Mouse (Mus musculus) neural tube, embryonic 13.5 days (tissue): Measurements from ENCODE around the gene Hoga1. TPM values are rescaled to one million over a fixed set of nuclear protein-coding genes. Genes with fewer than 3 reads are reported as not detected.

Source experiments
- ATAC-seq: fragments of 200-750 bp; cut with Nextera tagmentation; 2 replicates; pipeline ENCODE4 v1.8.0; 2017; ENCODE audit warnings: low read depth, mild to moderate bottlenecking, moderate TSS enrichment, moderate library complexity
- H3K27ac ChIP-seq: fragments of 300-500 bp; sonication (generic); replicated peaks from 2 replicates; pipeline ENCODE4 v1.5.1; 2015; ENCODE audit warnings: moderate library complexity, mild to moderate bottlenecking, inconsistent platforms
- H3K27me3 ChIP-seq: fragments of 300-500 bp; sonication (generic); 2 replicates; pipeline ENCODE4 v1.6.1; 2015; ENCODE audit warnings: mild to moderate bottlenecking, inconsistent platforms
- H3K36me3 ChIP-seq: fragments of 300-500 bp; sonication (generic); 2 replicates; pipeline ENCODE4 v1.6.1; 2015; ENCODE audit warnings: mild to moderate bottlenecking, inconsistent platforms
- H3K4me1 ChIP-seq: fragments of 300-500 bp; sonication (generic); replicated peaks from 2 replicates; pipeline ENCODE4 v1.6.1; 2015; ENCODE audit warnings: inconsistent platforms
- H3K4me2 ChIP-seq: fragments of 300-500 bp; sonication (generic); 2 replicates; pipeline ENCODE4 v1.6.1; 2015; ENCODE audit warnings: inconsistent platforms, mild to moderate bottlenecking, moderate library complexity
- H3K4me3 ChIP-seq: fragments of 300-500 bp; sonication (generic); 2 replicates; pipeline ENCODE4 v1.5.1; 2015; ENCODE audit warnings: mild to moderate bottlenecking, inconsistent platforms
- H3K9ac ChIP-seq: fragments of 300-500 bp; sonication (generic); 2 replicates; pipeline ENCODE4 v1.6.1; 2015; ENCODE audit warnings: moderate library complexity, mild to moderate bottlenecking, inconsistent platforms
- H3K9me3 ChIP-seq: fragments of 300-500 bp; sonication (generic); 2 replicates; pipeline ENCODE4 v1.6.1; 2016; ENCODE audit warnings: inconsistent platforms
- WGBS: fragments of 180-500 bp; shearing (Covaris S2); methylation state at CpG from one replicate; pipeline ENCODE4 v1.1.7; 2015; 5-methylcytosine and 5-hydroxymethylcytosine counted together
- polyA plus RNA-seq: library from polyadenylated mRNA; unstranded; fragments of >200 nt; fragmentation: Nextera tagmentation; extraction: Ambion mirVana; gene quantifications from 2 replicates; pipeline ENCODE4 v1.2.1, GENCODE M21; 2015

Gene Hoga1
- polyA plus RNA-seq, 1 experiment from 2014 or later, result 0.93 TPM

DNA sequence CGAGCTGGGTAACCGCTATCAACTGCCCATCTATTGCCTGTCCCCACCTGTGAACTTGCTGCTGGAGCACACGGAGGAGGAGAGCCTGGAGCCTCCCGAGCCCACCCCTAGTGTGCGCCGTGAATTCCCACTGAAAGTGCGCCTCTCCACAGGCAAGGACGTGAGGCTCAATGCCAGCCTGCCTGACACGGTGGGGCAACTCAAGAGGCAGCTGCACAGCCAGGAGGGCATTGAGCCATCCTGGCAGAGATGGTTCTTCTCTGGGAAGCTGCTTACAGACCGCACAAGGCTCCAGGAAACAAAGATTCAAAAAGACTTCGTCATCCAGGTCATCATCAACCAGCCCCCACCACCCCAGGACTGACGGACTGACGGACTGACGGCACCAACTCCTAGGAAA, 11.8 kb upstream of the Hoga1 start:
- no peak overlapping the region for H3K27ac ChIP-seq
- no peak overlapping the region for H3K4me3 ChIP-seq
- no peaks in the 10 kb centered on the region for H3K9me3 ChIP-seq
- WGBS, result 84% methylated on average over 14 of the region's 14 CpGs
- H3K4me1 ChIP-seq, result peaks cover 8% of the 10 kb centered on the region
- H3K36me3 ChIP-seq, result 0 out of 2 replicates have a peak, but pooled peaks cover 7% of the 10 kb centered on the region
- no peak for ATAC-seq
- no peak overlapping the region for H3K4me2 ChIP-seq
- H3K9ac ChIP-seq, result no peak overlapping the region
- H3K27me3 ChIP-seq, result no peaks in the 10 kb centered on the region

DNA sequence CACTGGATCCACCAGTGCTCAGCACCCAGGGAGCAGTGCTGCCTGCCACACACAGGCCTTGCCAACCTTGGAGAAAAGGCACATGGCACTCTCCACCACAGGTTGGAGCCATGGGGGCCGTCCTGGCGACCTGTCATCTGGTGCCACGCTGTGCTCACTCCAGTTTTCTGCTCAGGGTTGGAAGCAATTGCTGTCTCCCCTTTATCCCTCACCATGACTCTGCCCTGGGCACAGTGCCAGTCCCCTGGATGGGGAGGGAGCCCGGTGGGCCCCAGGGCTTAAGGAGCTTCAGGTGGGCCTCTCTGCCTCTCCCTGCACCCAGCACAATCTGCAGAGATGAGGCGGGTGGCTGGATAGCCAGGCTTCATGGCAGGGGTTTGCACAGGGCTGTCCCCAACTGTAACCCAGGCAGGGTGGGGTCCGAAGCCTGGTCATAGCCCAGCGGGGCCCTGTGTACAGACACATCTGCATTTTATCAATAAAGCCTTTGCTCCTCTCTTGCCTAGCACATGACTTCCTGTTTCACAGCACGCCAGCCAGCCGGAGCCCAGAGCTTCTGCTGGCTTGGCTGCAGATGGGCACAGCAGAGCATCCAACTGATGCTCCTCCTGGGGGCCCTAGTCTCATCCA, 11.1 kb upstream of the Hoga1 start:
- WGBS, result 72% methylated on average over 9 of the region's 9 CpGs
- H3K36me3 ChIP-seq, result 0 out of 2 replicates have a peak, but pooled peaks cover 7% of the 10 kb centered on the region
- H3K4me2 ChIP-seq, result no peak overlapping the region
- no peak overlapping the region for H3K4me3 ChIP-seq
- H3K4me1 ChIP-seq, result peaks cover 8% of the 10 kb centered on the region
- ATAC-seq, result no peak
- H3K27me3 ChIP-seq, result no peaks in the 10 kb centered on the region
- H3K9ac ChIP-seq, result no peak overlapping the region
- no peaks in the 10 kb centered on the region for H3K9me3 ChIP-seq
- no peak overlapping the region for H3K27ac ChIP-seq

GRCm38 (mm10) chr19:42034881-42035455, 10.4 kb upstream of the Hoga1 start:
- peak; percentile 29; the same call in 1 of the 2 replicates for ATAC-seq
- Histone ChIP-seq H3K36me3 (0 out of 2 replicates have a peak, but pooled peaks cover 7% of the 10 kb centered on the region), H3K27me3 (peaks cover 3% of the 10 kb centered on the region; the same call in 1 of the 2 replicates), H3K27ac (no peak overlapping the region), H3K4me1 (peaks cover 8% of the 10 kb centered on the region), H3K9ac (no peak overlapping the region), H3K4me3 (no peak overlapping the region), H3K4me2 (no peak overlapping the region), H3K9me3 (no peaks in the 10 kb centered on the region)
- 52% methylated on average over 11 of the region's 11 CpGs for WGBS

GRCm38 (mm10) chr19:42035456-42036248, 9.8 kb upstream of the Hoga1 start, which contains the start of gene Ankrd2:
Gene Ankrd2, plus strand, starts transcription at chr19:42036000.
- no peaks in the 10 kb centered on the region for H3K9me3 ChIP-seq
- H3K4me3 ChIP-seq, result no peak within 1 kb of the TSS
- H3K4me1 ChIP-seq, result peaks cover 8% of the 10 kb centered on the region
- peaks cover 7% of the 10 kb centered on the region; the same call in 1 of the 2 replicates for H3K27me3 ChIP-seq
- ATAC-seq, result peak; percentile 74
- H3K9ac ChIP-seq, result no peak within 1 kb of the TSS
- H3K27ac ChIP-seq, result no peak within 1 kb of the TSS
- H3K36me3 ChIP-seq, result 0 out of 2 replicates have a peak, but pooled peaks cover 7% of the 10 kb centered on the region
- H3K4me2 ChIP-seq, result no peak within 1 kb of the TSS
- 63% methylated on average over 19 of the region's 19 CpGs for WGBS

- H3K27ac ChIP-seq, result no peak overlapping the region
- H3K9ac ChIP-seq, result no peak overlapping the region
- no peak for ATAC-seq
- no peak overlapping the region for H3K4me3 ChIP-seq
- peaks cover 7% of the 10 kb centered on the region; the same call in 1 of the 2 replicates for H3K27me3 ChIP-seq
- H3K4me2 ChIP-seq, result no peak overlapping the region
- H3K9me3 ChIP-seq, result no peaks in the 10 kb centered on the region
- 74% methylated on average over 3 of the region's 3 CpGs for WGBS
- 0 out of 2 replicates have a peak, but pooled peaks cover 7% of the 10 kb centered on the region for H3K36me3 ChIP-seq
- peaks cover 8% of the 10 kb centered on the region for H3K4me1 ChIP-seq
Measured at GRCm38 (mm10) chr19:42036357-42036756, 9.1 kb upstream of the Hoga1 start.

DNA sequence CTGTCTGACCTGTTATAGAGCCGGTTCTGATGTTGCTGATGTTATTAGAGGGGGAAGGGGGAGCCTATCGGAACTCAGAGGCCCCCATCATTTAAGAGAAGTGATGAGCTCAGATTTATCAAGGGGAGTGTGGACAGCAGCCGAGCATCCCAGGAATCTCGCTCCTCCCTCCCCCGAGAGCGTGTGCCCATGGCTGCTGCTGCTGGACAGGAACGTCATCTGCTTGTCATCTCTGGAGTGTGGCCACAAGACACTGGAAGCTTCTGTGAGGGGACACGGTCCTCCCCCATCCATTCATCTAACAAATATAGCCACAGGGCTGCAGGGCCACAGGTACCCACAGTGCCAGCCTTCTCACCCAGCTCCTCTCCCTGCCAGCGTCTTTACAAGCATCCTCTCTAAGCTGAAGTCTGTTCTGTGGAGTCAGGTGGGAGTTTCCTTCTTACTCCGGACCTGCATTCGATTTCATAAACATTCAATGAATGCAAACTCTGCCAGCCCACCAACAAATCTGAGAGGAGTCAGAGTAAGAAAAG, 8.2 kb upstream of the Hoga1 start:
- peaks cover 8% of the 10 kb centered on the region for H3K4me1 ChIP-seq
- WGBS, result 79% methylated on average over 11 of the region's 11 CpGs
- ATAC-seq, result no peak

DNA sequence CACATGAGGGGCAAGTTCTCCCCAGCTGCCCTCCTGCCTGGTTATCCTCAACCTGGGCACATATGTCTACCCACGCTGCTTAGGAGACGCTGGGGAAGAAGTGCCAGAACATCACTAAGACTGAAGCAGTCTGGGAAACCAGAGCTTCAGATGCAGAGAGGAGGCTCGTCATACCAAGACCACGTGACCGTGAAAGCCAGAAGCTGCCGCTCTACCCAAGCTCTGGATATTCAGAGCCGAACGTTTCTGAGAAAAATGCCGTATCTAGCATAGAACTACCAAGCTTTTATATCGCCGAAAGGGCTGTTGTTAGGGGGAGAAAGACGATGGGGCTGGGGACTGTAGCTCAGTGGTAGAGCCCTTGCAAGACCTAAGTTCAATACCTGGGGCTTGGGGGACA, 7.1 kb upstream of the Hoga1 start:
- H3K4me2 ChIP-seq, result no peak overlapping the region
- 0 out of 2 replicates have a peak, but pooled peaks cover 7% of the 10 kb centered on the region for H3K36me3 ChIP-seq
- 92% methylated on average over 12 of the region's 12 CpGs for WGBS
- no peak overlapping the region for H3K4me3 ChIP-seq
- H3K9ac ChIP-seq, result no peak overlapping the region
- no peak for ATAC-seq
- H3K9me3 ChIP-seq, result no peaks in the 10 kb centered on the region
- peaks cover 8% of the 10 kb centered on the region for H3K4me1 ChIP-seq
- H3K27ac ChIP-seq, result no peak overlapping the region
- H3K27me3 ChIP-seq, result peaks cover 7% of the 10 kb centered on the region; the same call in 1 of the 2 replicates

More for the DNA sequence above, 8.2 kb upstream of the Hoga1 start:
- Histone ChIP-seq H3K36me3 (0 out of 2 replicates have a peak, but pooled peaks cover 7% of the 10 kb centered on the region), H3K4me3 (no peak overlapping the region), H3K27me3 (peaks cover 7% of the 10 kb centered on the region; the same call in 1 of the 2 replicates), H3K9me3 (no peaks in the 10 kb centered on the region), H3K9ac (no peak overlapping the region), H3K4me2 (no peak overlapping the region), H3K27ac (no peak overlapping the region)

- no peak overlapping the region for H3K27ac ChIP-seq
- no peak overlapping the region for H3K9ac ChIP-seq
- H3K9me3 ChIP-seq, result no peaks in the 10 kb centered on the region
- H3K27me3 ChIP-seq, result peaks cover 7% of the 10 kb centered on the region; the same call in 1 of the 2 replicates
- H3K36me3 ChIP-seq, result no peaks in the 10 kb centered on the region
- H3K4me3 ChIP-seq, result no peak overlapping the region
- no peak for ATAC-seq
- WGBS, result 96% methylated on average over 6 of the region's 6 CpGs
- H3K4me2 ChIP-seq, result no peak overlapping the region
- peaks cover 7% of the 10 kb centered on the region for H3K4me1 ChIP-seq
Measured at GRCm38 (mm10) chr19:42043988-42044387, 1.4 kb upstream of the Hoga1 start.

GRCm38 (mm10) chr19:42050251-42050650, 4.8 kb downstream of the Hoga1 start:
- Histone ChIP-seq H3K4me3 (no peak overlapping the region), H3K4me1 (peaks cover 7% of the 10 kb centered on the region), H3K27me3 (no peaks in the 10 kb centered on the region), H3K9ac (no peak overlapping the region), H3K9me3 (no peaks in the 10 kb centered on the region), H3K36me3 (no peaks in the 10 kb centered on the region), H3K27ac (no peak overlapping the region), H3K4me2 (no peak overlapping the region)
- ATAC-seq, result no peak
- WGBS, result 91% methylated on average over 1 of the region's 1 CpGs

DNA sequence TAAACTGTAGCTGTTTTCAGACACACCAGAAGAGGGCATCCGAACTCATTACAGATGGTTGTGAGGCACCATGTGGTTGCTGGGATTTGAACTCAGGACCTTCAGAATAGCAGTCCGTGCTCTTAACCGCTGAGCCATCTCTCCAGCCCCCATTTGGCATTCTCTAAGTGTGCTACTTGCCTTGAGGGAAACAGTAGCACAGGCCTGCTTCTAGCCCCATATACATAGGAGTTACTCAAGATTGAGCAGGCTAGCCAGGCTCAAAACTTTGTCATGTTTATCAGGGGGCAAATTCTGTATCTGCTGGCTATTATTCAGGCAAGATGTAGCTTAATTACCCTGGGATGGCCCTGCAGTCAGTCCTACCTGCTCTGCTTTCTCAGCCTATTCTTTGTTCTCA, 5.9 kb downstream of the Hoga1 start:
- no peaks in the 10 kb centered on the region for H3K27me3 ChIP-seq
- WGBS, result 87% methylated on average over 3 of the region's 3 CpGs
- H3K4me2 ChIP-seq, result no peak overlapping the region
- H3K4me3 ChIP-seq, result no peak overlapping the region
- H3K9me3 ChIP-seq, result no peaks in the 10 kb centered on the region
- H3K4me1 ChIP-seq, result no peaks in the 10 kb centered on the region
- no peaks in the 10 kb centered on the region for H3K36me3 ChIP-seq
- H3K27ac ChIP-seq, result no peak overlapping the region
- no peak for ATAC-seq
- H3K9ac ChIP-seq, result no peak overlapping the region

DNA sequence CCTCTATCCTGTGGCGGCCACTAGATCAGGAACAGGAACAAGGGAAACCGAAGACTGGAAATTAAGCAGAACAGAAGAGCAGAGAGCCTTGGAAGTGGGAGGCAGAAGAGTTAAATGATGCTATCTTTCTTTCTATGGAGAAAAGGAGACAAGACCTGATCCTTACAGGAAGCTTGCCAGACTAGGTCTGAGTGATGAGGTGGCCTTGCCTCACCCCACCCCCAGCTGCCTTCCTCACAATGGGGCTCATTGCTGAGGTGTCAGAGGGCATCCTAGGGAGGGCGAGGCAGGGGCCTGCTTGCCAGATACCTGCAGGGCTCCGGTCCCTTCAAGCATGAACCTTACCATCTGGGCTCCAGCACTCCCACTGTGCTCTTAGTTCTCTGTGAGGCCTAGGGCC, 6.5 kb downstream of the Hoga1 start, which contains the start of gene 4933411K16Rik:
Gene 4933411K16Rik, plus strand, starts transcription at position 301 of the 400 bp plus-strand sequence.
- 77% methylated on average over 4 of the region's 4 CpGs for WGBS
- no peak within 1 kb of the TSS for H3K9ac ChIP-seq
- no peak within 1 kb of the TSS for H3K27ac ChIP-seq
- no peaks in the 10 kb centered on the region for H3K27me3 ChIP-seq
- H3K4me1 ChIP-seq, result no peaks in the 10 kb centered on the region
- no peak for ATAC-seq
- no peak within 1 kb of the TSS for H3K4me2 ChIP-seq
- no peak within 1 kb of the TSS for H3K4me3 ChIP-seq
- H3K36me3 ChIP-seq, result no peaks in the 10 kb centered on the region
- no peaks in the 10 kb centered on the region for H3K9me3 ChIP-seq

DNA sequence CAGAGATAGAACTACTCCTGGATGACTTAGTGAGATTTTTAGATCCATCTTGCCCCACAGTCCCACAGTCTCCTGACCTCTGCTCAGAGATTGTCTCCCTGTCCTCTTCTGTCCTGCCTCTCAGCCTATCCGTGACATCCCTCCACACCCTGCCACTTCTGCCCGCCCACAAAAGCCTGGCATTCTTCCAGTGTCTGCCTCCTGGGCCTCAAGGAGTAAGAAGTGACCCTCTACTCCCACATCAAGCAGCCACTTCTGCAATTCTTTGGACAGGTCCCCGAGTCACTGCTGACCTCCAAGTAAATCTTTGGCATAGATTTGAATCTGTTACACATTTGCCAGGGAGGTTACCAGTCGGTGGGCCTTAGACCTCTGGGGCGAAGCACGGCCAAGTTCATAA, 8.8 kb downstream of the Hoga1 start:
- H3K9me3 ChIP-seq, result no peaks in the 10 kb centered on the region
- no peaks in the 10 kb centered on the region for H3K27me3 ChIP-seq
- 81% methylated on average over 6 of the region's 6 CpGs for WGBS
- no peak overlapping the region for H3K4me3 ChIP-seq
- no peak for ATAC-seq
- H3K36me3 ChIP-seq, result no peaks in the 10 kb centered on the region
- no peak overlapping the region for H3K27ac ChIP-seq
- no peaks in the 10 kb centered on the region for H3K4me1 ChIP-seq
- no peak overlapping the region for H3K9ac ChIP-seq
- no peak overlapping the region for H3K4me2 ChIP-seq
